Mouse (Mus musculus) CH12.LX (cell line): ENCODE data around the gene Ado. TPM values are rescaled to one million over a fixed set of nuclear protein-coding genes. Genes with fewer than 3 reads are reported as not detected.

Experiments
- DNase-seq: peaks from one replicate; pipeline ENCODE4 v3.0.0-alpha.2; 2013; ENCODE audit errors: extremely low read depth
- H3K27ac ChIP-seq: 2 replicates; pipeline ENCODE4 v1.5.1; 2012; ENCODE audit warnings: low read depth, mild to moderate bottlenecking, control low read depth, moderate library complexity; ENCODE audit not compliant: insufficient read depth
- H3K27me3 ChIP-seq: replicated peaks from 2 replicates; pipeline ENCODE3; 2012; ENCODE audit warnings: inconsistent platforms
- H3K36me3 ChIP-seq, 2 experiments: replicated peaks in 1 of 2; 2 replicates each; pipeline versions ENCODE3 to v1.6.1; 2012; ENCODE audit warnings: inconsistent platforms in 1 of 2, low read length in 1 of 2, mild to moderate bottlenecking in 1 of 2, mixed read lengths in 1 of 2, moderate library complexity in 1 of 2; ENCODE audit not compliant: control insufficient read depth in 1 of 2, insufficient read depth in 1 of 2
- H3K4me1 ChIP-seq, 2 experiments: 2 replicates each; pipeline ENCODE4 v1.6.1; 2012; ENCODE audit warnings: inconsistent platforms in 1 of 2, moderate library complexity in 1 of 2; ENCODE audit not compliant: insufficient read depth in 2 of 2, control insufficient read depth in 1 of 2
- H3K4me2 ChIP-seq: 2 replicates; pipeline ENCODE4 v1.6.1; 2012; ENCODE audit warnings: low read depth, mild to moderate bottlenecking, control low read depth; ENCODE audit not compliant: poor library complexity, insufficient read depth, severe bottlenecking
- H3K4me3 ChIP-seq, 3 experiments: fragments of 150-350 bp in 1 of 3; sonication (generic) in 1 of 3; replicated peaks in 1 of 3; 2 replicates each; pipeline versions ENCODE3 to v1.5.1; 2011 to 2012; ENCODE audit warnings: low read depth in 2 of 3, low read length in 2 of 3, mild to moderate bottlenecking in 2 of 3, moderate library complexity in 2 of 3, control low read depth in 1 of 3, improper control_type of control experiment in 1 of 3, inconsistent platforms in 1 of 3, mixed read lengths in 1 of 3; ENCODE audit not compliant: poor library complexity in 1 of 3
- H3K79me2 ChIP-seq: replicated peaks from 2 replicates; pipeline ENCODE4 v1.6.1; 2012; ENCODE audit warnings: mild to moderate bottlenecking, moderate library complexity; ENCODE audit not compliant: control insufficient read depth, poor library complexity, insufficient read depth, severe bottlenecking; ENCODE audit errors: extremely low read depth
- H3K9ac ChIP-seq: 2 replicates; pipeline ENCODE4 v1.6.1; 2012; ENCODE audit warnings: low read depth, mild to moderate bottlenecking, control low read depth, moderate library complexity; ENCODE audit not compliant: insufficient read depth
- H3K9me3 ChIP-seq: replicated peaks from 2 replicates; pipeline ENCODE3; 2012; ENCODE audit warnings: low read length, inconsistent platforms, mixed read lengths
- CHD1 ChIP-seq: IDR thresholded peaks from 2 replicates; pipeline ENCODE4 v1.6.1; 2012; ENCODE audit warnings: low read depth, low read length, improper control_type of control experiment, inconsistent platforms
- CHD2 ChIP-seq: IDR thresholded peaks from 2 replicates; pipeline ENCODE4 v1.6.1; 2011; ENCODE audit warnings: low read length, improper control_type of control experiment
- CTCF ChIP-seq, 2 experiments: IDR thresholded peaks in 1 of 2; conservative IDR thresholded peaks in 1 of 2; 2 replicates each; pipeline ENCODE4 v1.5.1; 2011 to 2012; ENCODE audit warnings: low read depth in 2 of 2, low read length in 2 of 2, improper control_type of control experiment in 1 of 2, inconsistent platforms in 1 of 2, mild to moderate bottlenecking in 1 of 2, moderate library complexity in 1 of 2
- E2F4 ChIP-seq: IDR thresholded peaks from 2 replicates; pipeline ENCODE4 v1.6.1; 2011; ENCODE audit warnings: low read depth, low read length, improper control_type of control experiment; ENCODE audit not compliant: insufficient replicate concordance
- ELF1 ChIP-seq: IDR thresholded peaks from 2 replicates; pipeline ENCODE4 v1.6.1; 2014; ENCODE audit warnings: low read depth, mild to moderate bottlenecking, inconsistent platforms, low read length, improper control_type of control experiment
- EP300 ChIP-seq: IDR thresholded peaks from 2 replicates; pipeline ENCODE4 v1.6.1; 2011; ENCODE audit warnings: low read length, improper control_type of control experiment
- ETS1 ChIP-seq: conservative IDR thresholded peaks from 2 replicates; pipeline ENCODE4 v1.6.1; 2012; ENCODE audit warnings: low read depth, mild to moderate bottlenecking, inconsistent platforms, low read length, improper control_type of control experiment, moderate library complexity
- HCFC1 ChIP-seq: IDR thresholded peaks from 2 replicates; pipeline ENCODE4 v1.6.1; 2012; ENCODE audit warnings: low read depth, mild to moderate bottlenecking, inconsistent platforms, low read length, improper control_type of control experiment
- IRF4 ChIP-seq: IDR thresholded peaks from 2 replicates; pipeline ENCODE4 v1.6.1; 2014; ENCODE audit warnings: low read depth, mild to moderate bottlenecking, inconsistent platforms, low read length, improper control_type of control experiment
- JUN ChIP-seq: IDR thresholded peaks from 2 replicates; pipeline ENCODE4 v1.6.1; 2011; ENCODE audit warnings: low read depth, mild to moderate bottlenecking, low read length, improper control_type of control experiment, moderate library complexity; ENCODE audit not compliant: insufficient read depth
- JUND ChIP-seq: conservative IDR thresholded peaks from 2 replicates; pipeline ENCODE4 v1.6.1; 2011; ENCODE audit warnings: low read depth, low read length, improper control_type of control experiment
- MAFK ChIP-seq: IDR thresholded peaks from 2 replicates; pipeline ENCODE4 v1.6.1; 2011; ENCODE audit warnings: low read length, improper control_type of control experiment; ENCODE audit not compliant: insufficient replicate concordance
- MAX ChIP-seq: IDR thresholded peaks from 2 replicates; pipeline ENCODE4 v1.6.1; 2011; ENCODE audit warnings: low read length, improper control_type of control experiment
- MAZ ChIP-seq: IDR thresholded peaks from 2 replicates; pipeline ENCODE4 v1.6.1; 2012; ENCODE audit warnings: low read depth, mild to moderate bottlenecking, inconsistent platforms, low read length, improper control_type of control experiment, moderate library complexity
- MXI1 ChIP-seq: IDR thresholded peaks from 2 replicates; pipeline ENCODE4 v1.6.1; 2011; ENCODE audit warnings: mild to moderate bottlenecking, low read depth, low read length, improper control_type of control experiment
- MYC ChIP-seq: IDR thresholded peaks from 2 replicates; pipeline ENCODE4 v1.6.1; 2011; ENCODE audit warnings: low read depth, mild to moderate bottlenecking, improper control_type of control experiment, low read length
- POLR2A ChIP-seq: IDR thresholded peaks from 2 replicates; pipeline ENCODE4 v1.6.1; 2011; ENCODE audit warnings: low read depth, mild to moderate bottlenecking, improper control_type of control experiment, low read length
- RAD21 ChIP-seq: IDR thresholded peaks from 2 replicates; pipeline ENCODE4 v1.6.1; 2011; ENCODE audit warnings: low read depth, mild to moderate bottlenecking, low read length, improper control_type of control experiment, moderate library complexity
- RCOR1 ChIP-seq: conservative IDR thresholded peaks from 2 replicates; pipeline ENCODE4 v1.6.1; 2012; ENCODE audit warnings: low read depth, mild to moderate bottlenecking, inconsistent platforms, low read length, improper control_type of control experiment
- SMC3 ChIP-seq: IDR thresholded peaks from 2 replicates; pipeline ENCODE4 v1.6.1; 2011; ENCODE audit warnings: low read depth, low read length, improper control_type of control experiment
- TBP ChIP-seq: conservative IDR thresholded peaks from 2 replicates; pipeline ENCODE4 v1.6.1; 2011; ENCODE audit warnings: low read depth, low read length, improper control_type of control experiment
- TCF12 ChIP-seq: IDR thresholded peaks from 2 replicates; pipeline ENCODE4 v1.6.1; 2014; ENCODE audit warnings: low read depth, mild to moderate bottlenecking, inconsistent platforms, low read length, improper control_type of control experiment
- UBTF ChIP-seq: IDR thresholded peaks from 2 replicates; pipeline ENCODE4 v1.6.1; 2012; ENCODE audit warnings: low read depth, mild to moderate bottlenecking, inconsistent platforms, low read length, improper control_type of control experiment, moderate library complexity
- ZC3H11A ChIP-seq: IDR thresholded peaks from 2 replicates; pipeline ENCODE4 v1.6.1; 2012; ENCODE audit warnings: low read depth, mild to moderate bottlenecking, inconsistent platforms, low read length, improper control_type of control experiment
- ZMIZ1 ChIP-seq: IDR thresholded peaks from 2 replicates; pipeline ENCODE4 v1.6.1; 2012; ENCODE audit warnings: low read depth, mild to moderate bottlenecking, inconsistent platforms, low read length, improper control_type of control experiment
- ZNF384 ChIP-seq: IDR thresholded peaks from 2 replicates; pipeline ENCODE4 v1.6.1; 2012; ENCODE audit warnings: low read depth, low read length, improper control_type of control experiment, inconsistent platforms
- dilution Hi-C: fragments of 300-500 bp; cut with MboI; formaldehyde crosslinking; loops from 2 replicates; pipeline ENCODE4 v1.14.3; 2020; ENCODE audit warnings: low sequenced_read_pairs; ENCODE audit not compliant: extremely low pct_unique_long_range_greater_than_20kb, extremely low pct_ligation_motif_present
- in situ Hi-C: fragments of 300-500 bp; cut with MboI; formaldehyde crosslinking; loops from 3 replicates; pipeline ENCODE4 v1.14.3; 2019; ENCODE audit warnings: low sequenced_read_pairs, low pct_ligation_motif_present, low pct_unique_long_range_greater_than_20kb, mixed read lengths
- polyA plus RNA-seq: library from polyadenylated mRNA; unstranded; fragments of >175 nt; gene quantifications from 2 replicates; pipeline ENCODE4 v1.2.1, GENCODE M21; 2012; ENCODE audit warnings: low read depth; ENCODE audit not compliant: insufficient read length
- total RNA-seq, 2 experiments: library from RNA; depleted of rRNA; stranded (reverse); fragments of 300-350 nt in 1 of 2; fragments of >200 nt in 1 of 2; gene quantifications; 2 replicates each; pipeline ENCODE4 v1.2.3; 2012 to 2014

Ado gene
- total and polyA plus RNA-seq, 3 experiments = 10.3 to 14.8 (median 12.3) TPM

- TF ChIP-seq EP300 = peak; percentile 81
These were observed 11.4 kb downstream of the Ado start (continued) for GRCm38 (mm10) chr10:67537151-67537994.

- Histone ChIP-seq H3K9me3 (peaks cover 8% of the 10 kb centered on the region), H3K4me1 (peaks cover 2 to 8% of the 10 kb centered on the region in 2 experiments; a peak in 3 of 4 replicates), H3K27ac (peak overlapping the region; percentile 79), H3K79me2 (no peaks in the 10 kb centered on the region), H3K27me3 (peaks cover 10% of the 10 kb centered on the region), H3K36me3 (peaks cover 0 to 7% of the 10 kb centered on the region in 2 experiments), H3K4me2 (peak overlapping the region; percentile 94)
- dilution Hi-C loops = no loop called here
- in situ Hi-C loops = loop anchor here (25.0 kb wide), 1 partner anchor 224 kb away; no protein-coding TSS in a partner anchor
- no peak for DNase-seq
- TF ChIP-seq CHD2 (no peak), MXI1 (no peak), MYC (no peak), JUN (no peak), SMC3 (no peak)
- TF ChIP-seq, all 38 proteins: peak for 0
- H3K9ac ChIP-seq = peak overlapping the region; percentile 29
- H3K4me3 ChIP-seq = peak overlapping the region; percentile 54 to 87 (median 62)
These were observed 12.1 kb downstream of the Ado start for GRCm38 (mm10) chr10:67536621-67537141.

GRCm38 (mm10) chr10:67535972-67536371, 12.8 kb downstream of the Ado start:
- DNase-seq = peak; percentile 63
- peaks cover 2 to 8% of the 10 kb centered on the region in 2 experiments; a peak in 3 of 4 replicates for H3K4me1 ChIP-seq
- H3K4me2 ChIP-seq = peak overlapping the region; percentile 94
- no peak overlapping the region for H3K27ac ChIP-seq
- peak overlapping the region; percentile 29 for H3K9ac ChIP-seq
- H3K9me3 ChIP-seq = peaks cover 8% of the 10 kb centered on the region
- H3K36me3 ChIP-seq = peaks cover 0 to 7% of the 10 kb centered on the region in 2 experiments
- H3K79me2 ChIP-seq = no peaks in the 10 kb centered on the region
- H3K4me3 ChIP-seq = peak overlapping the region; percentile 20 to 87 (median 54)
- in situ Hi-C loops = loop anchor here (25.0 kb wide), 1 partner anchor 224 kb away; no protein-coding TSS in a partner anchor
- H3K27me3 ChIP-seq = peaks cover 10% of the 10 kb centered on the region
- dilution Hi-C loops = no loop called here
- TF ChIP-seq HCFC1 (0 out of 2 replicates have a peak, but pooled peaks have one; percentile 17), MAZ (no peak), ETS1 (no peak), ELF1 (0 out of 2 replicates have a peak, but pooled peaks have one; percentile 11), CTCF (conservative IDR thresholded peaks at IDR 0.05 in 1 of 2, IDR thresholded peaks at IDR 0.05 in 1 of 2; ENCODE audit: low read depth in 2 of 2, low read length in 2 of 2) (peak; percentile 20 to 94; a peak in 2 of 4 replicates), TBP (0 out of 2 replicates have a peak, but pooled peaks have one; percentile 47), UBTF (peak; percentile 91), IRF4 (peak; percentile 62), MYC (no peak), CHD1 (no peak), E2F4 (no peak), RCOR1 (0 out of 2 replicates have a peak, but pooled peaks have one; percentile 22), MAX (peak; percentile 80; the same call in 1 of the 2 replicates), MXI1 (peak; percentile 41), TCF12 (0 out of 2 replicates have a peak, but pooled peaks have one; percentile 40), RAD21 (peak; percentile 92), ZMIZ1 (no peak; the same call in 1 of the 2 replicates), CHD2 (no peak), POLR2A (0 out of 2 replicates have a peak, but pooled peaks have one; percentile 31), SMC3 (peak; percentile 99), JUND (no peak), ZNF384 (no peak), MAFK (no peak), ZC3H11A (peak; percentile 94)
